Mouse (Mus musculus): ENCODE measurements at regions not wholly inside any gene's neighbourhood (a gene's known extent, or its start where the extent isn't known, plus 50 kb on each side); places are given as distances from the start of the nearest gene placed in this dataset.

GRCm38 (mm10) chr2:173405629-173406028, 116.8 kb upstream of the 1700021F07Rik start:
- TF ChIP-seq MAX (IDR thresholded peaks at IDR 0.05; ENCODE audit: low read length) (no peak), CTCF (IDR thresholded peaks at IDR 0.05 in 2 of 3, conservative IDR thresholded peaks at IDR 0.05 in 1 of 3; ENCODE audit: control insufficient read depth in 1 of 3, insufficient read depth in 1 of 3, low read depth in 2 of 3, low read length in 3 of 3, poor library complexity in 1 of 3, severe bottlenecking in 1 of 3) (no peak), USF2 (IDR thresholded peaks at IDR 0.05; ENCODE audit: borderline replicate concordance in 1 of 2, insufficient read depth in 1 of 2, low read depth in 1 of 2, low read length in 2 of 2) (no peak), EP300 (IDR thresholded peaks at IDR 0.05; ENCODE audit: low read depth in 1 of 2, low read length in 2 of 2) (no peak), ZKSCAN1 (IDR thresholded peaks at IDR 0.05; ENCODE audit: low read depth, low read length) (no peak), NELFE (IDR thresholded peaks at IDR 0.05; ENCODE audit: low read depth, low read length) (no peak), ZMIZ1 (IDR thresholded peaks at IDR 0.05; ENCODE audit: low read depth, low read length) (no peak)
